24 mouse cellular contexts compared by ENCODE assay signal in genomic region chr4:59241096-59241495, GRCm38 (mm10). TPM values are rescaled to one million over a fixed set of nuclear protein-coding genes. Genes with fewer than 3 reads are reported as not detected.
A peak's percentile ranks its signal among the peaks of the same experiment; 100 is the strongest.
DNase-seq lines count a peak whose midpoint lies in the region; ATAC-seq and TF ChIP-seq lines count a peak whose summit lies in the region.
"Had no signal": no experiment of that assay in that cellular context is flagged by ENCODE, and none has a peak within 500 bp of the region (broad histone marks: within the 10 kb centered on the region; RNA-seq: fewer than 3 reads in every experiment).

No protein-coding gene starts in this region.

- peak; percentile 32 for TF ChIP-seq CTCF in heart, adult 2 months (IDR thresholded peaks at IDR 0.05)
- peak; percentile 24; the same call in 1 of the 2 replicates for TF ChIP-seq CTCF in lung, embryonic 14.5 days (IDR thresholded peaks at IDR 0.05; ENCODE audit: low read depth)
- TF ChIP-seq CTCF in stomach, postnatal 0 days (IDR thresholded peaks at IDR 0.05; ENCODE audit: low read depth), result peak; percentile 49

- H3K79me2 ChIP-seq in heart, adult 2 months (replicated peaks; ENCODE audit: control insufficient read depth, insufficient read depth, low read length), result no peaks in the 10 kb centered on the region

- H3K4me3 ChIP-seq in heart, adult 2 months, result no peak overlapping the region
- H3K4me3 ChIP-seq in lung, embryonic 14.5 days (ENCODE audit: low read depth, low read length), result no peak overlapping the region
- no peak overlapping the region for H3K4me3 ChIP-seq in stomach, postnatal 0 days (ENCODE audit: low read depth, low read length)
- H3K4me3 ChIP-seq: embryonic facial prominence, embryonic 12.5 days; erythroblast, embryonic 14.5 days; forebrain, embryonic 13.5 days; heart, embryonic 15.5 days; hindbrain, embryonic 10.5 days; limb, embryonic 13.5 days; lung, embryonic 15.5 days; neural tube, embryonic 12.5 days had no signal

- 87% methylated on average over 4 of the region's 4 CpGs for WGBS in heart, adult 2 months
- WGBS in lung, embryonic 14.5 days, result 86% methylated on average over 4 of the region's 4 CpGs
- 88% methylated on average over 4 of the region's 4 CpGs for WGBS in stomach, postnatal 0 days

- no peaks in the 10 kb centered on the region for H3K27me3 ChIP-seq in heart, adult 2 months (ENCODE audit: control insufficient read depth, insufficient read depth, low read length)
- no peaks in the 10 kb centered on the region for H3K27me3 ChIP-seq in lung, embryonic 14.5 days (ENCODE audit: insufficient read depth, low read length)
- no peaks in the 10 kb centered on the region for H3K27me3 ChIP-seq in stomach, postnatal 0 days (ENCODE audit: control insufficient read depth, insufficient read depth, low read length)
- H3K27me3 ChIP-seq: embryonic facial prominence, embryonic 12.5 days; forebrain, embryonic 13.5 days; heart, embryonic 15.5 days; limb, embryonic 13.5 days; lung, embryonic 15.5 days; neural tube, embryonic 12.5 days had no signal

- H3K9me3 ChIP-seq in lung, embryonic 14.5 days (ENCODE audit: low read depth, low read length), result no peaks in the 10 kb centered on the region
- H3K9me3 ChIP-seq in stomach, postnatal 0 days (ENCODE audit: control insufficient read depth, low read length), result no peaks in the 10 kb centered on the region
- H3K9me3 ChIP-seq: embryonic facial prominence, embryonic 12.5 days; forebrain, embryonic 13.5 days; heart, embryonic 15.5 days; hindbrain, embryonic 10.5 days; limb, embryonic 13.5 days; lung, embryonic 15.5 days; neural tube, embryonic 12.5 days had no signal

- no peak for ATAC-seq in lung, embryonic 14.5 days (ENCODE audit: insufficient read depth)
- no peak for ATAC-seq in stomach, postnatal 0 days (ENCODE audit: low FRiP score, low TSS enrichment)
- ATAC-seq: forebrain, embryonic 13.5 days had no signal

- no peak overlapping the region for H3K4me2 ChIP-seq in lung, embryonic 14.5 days
- no peak overlapping the region for H3K4me2 ChIP-seq in stomach, postnatal 0 days (replicated peaks; ENCODE audit: low read depth)
- H3K4me2 ChIP-seq: embryonic facial prominence, embryonic 12.5 days; forebrain, embryonic 13.5 days; heart, embryonic 15.5 days; limb, embryonic 13.5 days; lung, embryonic 15.5 days; midbrain, embryonic 11.5 days; neural tube, embryonic 12.5 days had no signal

- no peak overlapping the region for H3K27ac ChIP-seq in heart, adult 2 months
- no peak overlapping the region for H3K27ac ChIP-seq in lung, embryonic 14.5 days (ENCODE audit: low read depth)
- H3K27ac ChIP-seq in stomach, postnatal 0 days (replicated peaks), result peak overlapping the region; percentile 89; the same call in 1 of the 2 replicates
- H3K27ac ChIP-seq: embryonic facial prominence, embryonic 12.5 days; forebrain, embryonic 13.5 days; heart, embryonic 15.5 days; hindbrain, embryonic 10.5 days; limb, embryonic 13.5 days; lung, embryonic 15.5 days; neural tube, embryonic 12.5 days had no signal

- no peak for DNase-seq in heart, adult 2 months
- no peak for DNase-seq in heart, adult 11 months
- DNase-seq in lung, embryonic 14.5 days, result no peak
- no peak for DNase-seq in lung, postnatal 36 days
- peak; percentile 33 for DNase-seq in NIH3T3 (ENCODE audit: low read depth)
- no peak for DNase-seq in stomach, postnatal 0 days (ENCODE audit: low spot score)
- no peak for DNase-seq in heart, postnatal 10 days
- no peak for DNase-seq in yolk sac, embryonic 10.5 days (ENCODE audit: low spot score)
- DNase-seq: adrenal gland, adult 2 months; cerebellum, postnatal 10 days; gastrocnemius, postnatal 10 days; kidney, adult 8-10 months; kidney, postnatal 4 days; right cerebral cortex, postnatal 4 days; thymus, postnatal 25 days had no signal

- no peak for TF ChIP-seq EP300 in heart, adult 2 months (IDR thresholded peaks at IDR 0.05; ENCODE audit: insufficient read depth, low read depth, low read length)
- no peak for TF ChIP-seq EP300 in stomach, postnatal 0 days (optimal IDR thresholded peaks at IDR 0.05)

- no peaks in the 10 kb centered on the region for H3K36me3 ChIP-seq in heart, adult 2 months (ENCODE audit: control insufficient read depth, insufficient read depth, low read length)
- no peaks in the 10 kb centered on the region for H3K36me3 ChIP-seq in lung, embryonic 14.5 days (ENCODE audit: insufficient read depth)
- H3K36me3 ChIP-seq in stomach, postnatal 0 days (ENCODE audit: control insufficient read depth, insufficient read depth, low read length), result no peaks in the 10 kb centered on the region
- H3K36me3 ChIP-seq: embryonic facial prominence, embryonic 12.5 days; heart, embryonic 15.5 days; hindbrain, embryonic 10.5 days; limb, embryonic 13.5 days; lung, embryonic 15.5 days; neural tube, embryonic 12.5 days had no signal

- TF ChIP-seq POLR2A in heart, adult 2 months (IDR thresholded peaks at IDR 0.05; ENCODE audit: insufficient read depth, low read depth, low read length), result no peak

- peaks cover 9% of the 10 kb centered on the region for H3K4me1 ChIP-seq in heart, adult 2 months (ENCODE audit: control insufficient read depth, insufficient read depth, low read length)
- no peaks in the 10 kb centered on the region for H3K4me1 ChIP-seq in lung, embryonic 14.5 days (ENCODE audit: insufficient read depth)
- H3K4me1 ChIP-seq in stomach, postnatal 0 days (replicated peaks; ENCODE audit: control insufficient read depth, insufficient read depth), result peaks cover 2% of the 10 kb centered on the region; the same call in 1 of the 2 replicates
- H3K4me1 ChIP-seq: forebrain, embryonic 13.5 days; neural tube, embryonic 12.5 days had no signal

- no peak overlapping the region for H3K9ac ChIP-seq in heart, adult 2 months (ENCODE audit: low read depth, low read length)
- H3K9ac ChIP-seq in lung, embryonic 14.5 days, result no peak overlapping the region
- H3K9ac ChIP-seq in stomach, postnatal 0 days (ENCODE audit: low read length), result no peak overlapping the region
- H3K9ac ChIP-seq: embryonic facial prominence, embryonic 12.5 days; forebrain, embryonic 13.5 days; heart, embryonic 15.5 days; limb, embryonic 13.5 days; lung, embryonic 15.5 days; neural tube, embryonic 12.5 days had no signal

- intact Hi-C loops in heart, adult 2 months (cut with DNase I), result no loop called here
- intact Hi-C loops in heart, postnatal 10 days (cut with DNase I), result no loop called here

RNA-seq across cellular contexts. Expression of gene Ugcg, which starts 52.0 kb away (rescaled TPM):
- 10 to 100 TPM; 13.3 to 15.6 TPM for total RNA-seq in heart, adult 2 months (2021)
- polyA plus RNA-seq in heart, adult 2 months (2012; rRNA removed), result 10.0 and 17.9 TPM in 2 replicates
- polyA plus RNA-seq in lung, embryonic 14.5 days (2014; fragmentation: Nextera tagmentation; extraction: Ambion mirVana), result 12.3 and 13.8 TPM in 2 replicates
- 18.9 and 19.0 TPM in 2 replicates for polyA plus RNA-seq in stomach, postnatal 0 days (2015; fragmentation: Nextera tagmentation; extraction: Ambion mirVana)
- 10 to 100 TPM; 22.1 to 23.3 TPM for total RNA-seq in heart, postnatal 10 days (2021)
